Mouse (Mus musculus) cerebellum, adult 2 months (tissue): ENCODE measurements around the gene Gbp2b. TPM values are rescaled to one million over a fixed set of nuclear protein-coding genes. Genes with fewer than 3 reads are reported as not detected.
A peak's percentile ranks its signal among the peaks of the same experiment; 100 is the strongest.

ENCODE experiments used
- DNase-seq, 2 experiments: peaks; one replicate each; pipeline ENCODE4 v3.0.0; 2021
- H3K27ac ChIP-seq: fragments of 200-500 bp; 2 replicates; pipeline ENCODE4 v1.5.1; 2012; ENCODE audit warnings: low read length, control low read depth, inconsistent platforms; ENCODE audit not compliant: insufficient read depth
- H3K27me3 ChIP-seq: fragments of 200-500 bp; 2 replicates; pipeline ENCODE4 v1.6.1; 2012; ENCODE audit warnings: inconsistent platforms, mild to moderate bottlenecking, low read length, moderate library complexity; ENCODE audit not compliant: control insufficient read depth, insufficient read depth
- H3K4me1 ChIP-seq: fragments of 200-500 bp; 2 replicates; pipeline ENCODE4 v1.6.1; 2011; ENCODE audit warnings: low read length; ENCODE audit not compliant: control insufficient read depth, insufficient read depth
- H3K4me3 ChIP-seq: fragments of 200-500 bp; replicated peaks from 2 replicates; pipeline ENCODE3; 2011; ENCODE audit warnings: mild to moderate bottlenecking, low read depth, low read length, control low read depth; ENCODE audit not compliant: insufficient read depth
- CTCF ChIP-seq: fragments of 200-500 bp; IDR thresholded peaks from 2 replicates; pipeline ENCODE4 v1.5.1; 2011; ENCODE audit warnings: low read depth, mild to moderate bottlenecking, control low read depth, low read length, moderate library complexity, borderline replicate concordance; ENCODE audit not compliant: insufficient read depth
- POLR2A ChIP-seq: fragments of 200-500 bp; IDR thresholded peaks from 2 replicates; pipeline ENCODE4 v1.6.1; 2011; ENCODE audit warnings: low read length, control low read depth, borderline replicate concordance; ENCODE audit not compliant: insufficient read depth
- WGBS: fragments of 180-500 bp; shearing (Covaris S2); methylation state at CpG from one replicate; pipeline ENCODE4 v1.1.7; 2018; 5-methylcytosine and 5-hydroxymethylcytosine counted together
- polyA plus RNA-seq: library from polyadenylated mRNA; depleted of rRNA; stranded (reverse); fragments of >200 nt; gene quantifications from 2 replicates; pipeline ENCODE4 v1.2.3, GENCODE M21; 2012; rRNA removed

The Gbp2b gene
- polyA plus RNA-seq, result not detected in 2 replicates

- no peak for DNase-seq
- TF ChIP-seq POLR2A (no peak), CTCF (no peak)
- Histone ChIP-seq H3K4me1 (no peaks in the 10 kb centered on the region), H3K4me3 (no peak within 1 kb of the TSS), H3K27ac (no peak within 1 kb of the TSS), H3K27me3 (no peaks in the 10 kb centered on the region)
- WGBS, result 84% methylated on average over 1 of the region's 1 CpGs
Measured at GRCm38 (mm10) chr3:142594547-142594946, at the start of gene Gbp2b. Gene Gbp2b (plus strand): TSS chr3:142594847.

- H3K27me3 ChIP-seq, result no peaks in the 10 kb centered on the region
- DNase-seq, result no peak
- H3K27ac ChIP-seq, result no peak overlapping the region
- TF ChIP-seq POLR2A, result no peak
- TF ChIP-seq CTCF, result no peak
- WGBS, result 78% methylated on average over 3 of the region's 3 CpGs
- no peak overlapping the region for H3K4me3 ChIP-seq
- H3K4me1 ChIP-seq, result no peaks in the 10 kb centered on the region
Measured at GRCm38 (mm10) chr3:142546690-142547089, 48.0 kb upstream of the Gbp2b start.

- no peaks in the 10 kb centered on the region for H3K4me1 ChIP-seq
- no peak for DNase-seq
- H3K4me3 ChIP-seq, result no peak overlapping the region
- H3K27me3 ChIP-seq, result no peaks in the 10 kb centered on the region; the same call in 1 of the 2 replicates
- TF ChIP-seq POLR2A (no peak), CTCF (no peak)
- no peak overlapping the region for H3K27ac ChIP-seq
- 92% methylated on average over 3 of the region's 3 CpGs for WGBS
Measured at GRCm38 (mm10) chr3:142550052-142550676, 44.5 kb upstream of the Gbp2b start.

- WGBS, result 93% methylated on average over 1 of the region's 1 CpGs
- Histone ChIP-seq H3K27me3 (no peaks in the 10 kb centered on the region; the same call in 1 of the 2 replicates), H3K27ac (no peak overlapping the region), H3K4me3 (no peak overlapping the region), H3K4me1 (no peaks in the 10 kb centered on the region)
- DNase-seq, result no peak
- TF ChIP-seq POLR2A, result no peak
- no peak for TF ChIP-seq CTCF
Measured at GRCm38 (mm10) chr3:142554601-142555000, 40.0 kb upstream of the Gbp2b start.

GRCm38 (mm10) chr3:142555623-142556022, 39.0 kb upstream of the Gbp2b start:
- H3K4me1 ChIP-seq, result no peaks in the 10 kb centered on the region
- 57% methylated on average over 11 of the region's 11 CpGs for WGBS
- H3K27ac ChIP-seq, result no peak overlapping the region
- no peaks in the 10 kb centered on the region; the same call in 1 of the 2 replicates for H3K27me3 ChIP-seq
- DNase-seq, result no peak
- TF ChIP-seq POLR2A, result no peak
- TF ChIP-seq CTCF, result no peak
- no peak overlapping the region for H3K4me3 ChIP-seq

GRCm38 (mm10) chr3:142559632-142560228, 34.9 kb upstream of the Gbp2b start, which contains the start of gene Gbp3:
Gene Gbp3 (plus strand): TSS chr3:142560026.
- TF ChIP-seq POLR2A, result no peak
- TF ChIP-seq CTCF, result no peak
- 64% methylated on average over 3 of the region's 3 CpGs for WGBS
- no peaks in the 10 kb centered on the region for H3K4me1 ChIP-seq
- H3K27ac ChIP-seq, result no peak within 1 kb of the TSS
- no peak within 1 kb of the TSS for H3K4me3 ChIP-seq
- DNase-seq, result no peak
- no peaks in the 10 kb centered on the region; the same call in 1 of the 2 replicates for H3K27me3 ChIP-seq

GRCm38 (mm10) chr3:142560296-142560948, 34.2 kb upstream of the Gbp2b start:
- no peak for TF ChIP-seq POLR2A
- TF ChIP-seq CTCF, result peak; percentile 90
- no peaks in the 10 kb centered on the region for H3K4me1 ChIP-seq
- no peak overlapping the region for H3K4me3 ChIP-seq
- H3K27ac ChIP-seq, result no peak overlapping the region
- H3K27me3 ChIP-seq, result no peaks in the 10 kb centered on the region; the same call in 1 of the 2 replicates
- WGBS, result 8% methylated on average over 12 of the region's 12 CpGs
- peak; percentile 75 for DNase-seq
